Mouse (Mus musculus): ENCODE results near the gene Nox1. TPM values are rescaled to one million over a fixed set of nuclear protein-coding genes. Genes with fewer than 3 reads are reported as not detected.

The Nox1 gene
- total RNA-seq (2012; rRNA removed), result 0.11 and 0.18 TPM in 2 replicates

- H3K4me1 ChIP-seq (ENCODE audit: control insufficient read depth in 2 of 2, insufficient read depth in 2 of 2, low read length in 2 of 2, poor library complexity in 1 of 2), result no peaks in the 10 kb centered on the region
- in situ Hi-C loops (cut with MboI; ENCODE audit: low sequenced_read_pairs in 2 of 2, unreplicated experiment in 2 of 2), result no loop called here
- no peak for DNase-seq (ENCODE audit: low read depth, low spot score)
- H3K9me3 ChIP-seq (ENCODE audit: control insufficient read depth, insufficient read depth, low read depth, low read length), result no peaks in the 10 kb centered on the region
- no peak within 1 kb of the TSS for H3K9ac ChIP-seq (ENCODE audit: insufficient read depth, low read depth, low read length, poor library complexity, severe bottlenecking)
- TF ChIP-seq MAFK (IDR thresholded peaks at IDR 0.05; ENCODE audit: insufficient read depth, low read depth, low read length) (no peak), ZC3H11A (IDR thresholded peaks at IDR 0.05; ENCODE audit: borderline replicate concordance, low read depth, low read length) (no peak), CHD2 (IDR thresholded peaks at IDR 0.05; ENCODE audit: low read depth, low read length) (no peak), ZNF384 (IDR thresholded peaks at IDR 0.05; ENCODE audit: low read depth, low read length) (no peak), HCFC1 (IDR thresholded peaks at IDR 0.05; ENCODE audit: borderline replicate concordance, insufficient read depth, low read length) (no peak)
- H3K36me3 ChIP-seq (ENCODE audit: control insufficient read depth, insufficient read depth, low read length, poor library complexity, severe bottlenecking), result no peaks in the 10 kb centered on the region
- no peak within 1 kb of the TSS for H3K27ac ChIP-seq (ENCODE audit: insufficient read depth, low read depth, low read length, poor library complexity, severe bottlenecking)
- H3K4me3 ChIP-seq (ENCODE audit: insufficient read depth in 1 of 2, low read depth in 1 of 2, low read length in 2 of 2, poor library complexity in 1 of 2, severe bottlenecking in 1 of 2), result no peak within 1 kb of the TSS
Measured at GRCm38 (mm10) chrX:134221856-134222255, at the start of gene Nox1. Gene Nox1, minus strand, starts transcription at chrX:134221956.

DNA sequence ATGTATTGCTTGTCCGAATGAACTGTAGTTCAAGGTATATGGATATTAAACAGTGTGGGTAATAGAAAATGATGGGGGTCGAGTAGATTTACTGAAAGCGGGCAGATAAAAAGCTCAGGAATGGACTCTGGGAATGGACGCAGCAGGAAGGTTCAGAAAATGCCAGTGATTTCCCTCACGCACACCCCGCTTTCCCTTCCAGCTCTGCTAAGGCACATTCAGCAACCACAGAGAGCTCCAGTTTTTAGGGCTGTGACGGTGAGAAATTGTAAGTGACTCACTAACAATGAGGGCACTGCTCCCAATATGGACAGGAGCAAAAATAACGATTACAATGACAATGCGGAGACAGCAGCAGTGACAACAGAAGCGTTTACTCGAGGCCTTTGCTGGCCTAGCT, 40.4 kb upstream of the Nox1 start:
- TF ChIP-seq ZC3H11A (IDR thresholded peaks at IDR 0.05; ENCODE audit: borderline replicate concordance, low read depth, low read length), result no peak
- TF ChIP-seq MAFK (IDR thresholded peaks at IDR 0.05; ENCODE audit: insufficient read depth, low read depth, low read length), result no peak
- TF ChIP-seq CHD2 (IDR thresholded peaks at IDR 0.05; ENCODE audit: low read depth, low read length), result no peak
- no peak for TF ChIP-seq HCFC1 (IDR thresholded peaks at IDR 0.05; ENCODE audit: borderline replicate concordance, insufficient read depth, low read length)
- no peak for TF ChIP-seq ZNF384 (IDR thresholded peaks at IDR 0.05; ENCODE audit: low read depth, low read length)
- H3K4me3 ChIP-seq (ENCODE audit: insufficient read depth in 1 of 2, low read depth in 1 of 2, low read length in 2 of 2, poor library complexity in 1 of 2, severe bottlenecking in 1 of 2), result no peak overlapping the region
- H3K27ac ChIP-seq (ENCODE audit: insufficient read depth, low read depth, low read length, poor library complexity, severe bottlenecking), result no peak overlapping the region
- H3K9me3 ChIP-seq (ENCODE audit: control insufficient read depth, insufficient read depth, low read depth, low read length), result no peaks in the 10 kb centered on the region
- H3K36me3 ChIP-seq (ENCODE audit: control insufficient read depth, insufficient read depth, low read length, poor library complexity, severe bottlenecking), result no peaks in the 10 kb centered on the region
- H3K4me1 ChIP-seq (ENCODE audit: control insufficient read depth in 2 of 2, insufficient read depth in 2 of 2, low read length in 2 of 2, poor library complexity in 1 of 2), result no peaks in the 10 kb centered on the region
- no peak overlapping the region for H3K9ac ChIP-seq (ENCODE audit: insufficient read depth, low read depth, low read length, poor library complexity, severe bottlenecking)
- DNase-seq (ENCODE audit: low read depth, low spot score), result no peak
- in situ Hi-C loops (cut with MboI; ENCODE audit: low sequenced_read_pairs in 2 of 2, unreplicated experiment in 2 of 2), result no loop called here

DNA sequence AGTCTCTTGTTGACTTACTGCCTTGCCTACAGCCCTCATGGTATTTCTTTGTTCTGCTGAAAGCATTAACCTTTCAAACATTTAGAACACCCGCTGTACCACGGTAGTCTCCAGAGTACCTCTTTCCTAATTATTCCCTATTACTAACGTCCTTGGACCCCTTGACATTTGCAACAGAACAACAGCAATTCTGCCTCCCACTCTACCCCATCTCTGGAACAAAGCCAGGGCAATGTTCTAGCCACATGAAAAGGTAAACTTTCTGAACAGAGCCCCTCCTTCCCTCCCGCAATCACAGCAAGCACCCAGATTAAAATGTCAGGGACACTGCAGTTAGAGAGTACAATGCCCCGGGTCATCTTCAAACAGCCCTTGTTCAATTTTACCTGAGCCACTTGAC, 39.4 kb upstream of the Nox1 start:
- in situ Hi-C loops (cut with MboI; ENCODE audit: low sequenced_read_pairs in 2 of 2, unreplicated experiment in 2 of 2), result no loop called here
- no peaks in the 10 kb centered on the region for H3K36me3 ChIP-seq (ENCODE audit: control insufficient read depth, insufficient read depth, low read length, poor library complexity, severe bottlenecking)
- H3K4me1 ChIP-seq (ENCODE audit: control insufficient read depth in 2 of 2, insufficient read depth in 2 of 2, low read length in 2 of 2, poor library complexity in 1 of 2), result no peaks in the 10 kb centered on the region
- no peak overlapping the region for H3K4me3 ChIP-seq (ENCODE audit: insufficient read depth in 1 of 2, low read depth in 1 of 2, low read length in 2 of 2, poor library complexity in 1 of 2, severe bottlenecking in 1 of 2)
- TF ChIP-seq HCFC1 (IDR thresholded peaks at IDR 0.05; ENCODE audit: borderline replicate concordance, insufficient read depth, low read length) (no peak), ZNF384 (IDR thresholded peaks at IDR 0.05; ENCODE audit: low read depth, low read length) (no peak), ZC3H11A (IDR thresholded peaks at IDR 0.05; ENCODE audit: borderline replicate concordance, low read depth, low read length) (no peak), CHD2 (IDR thresholded peaks at IDR 0.05; ENCODE audit: low read depth, low read length) (no peak), MAFK (IDR thresholded peaks at IDR 0.05; ENCODE audit: insufficient read depth, low read depth, low read length) (no peak)
- H3K9ac ChIP-seq (ENCODE audit: insufficient read depth, low read depth, low read length, poor library complexity, severe bottlenecking), result no peak overlapping the region
- no peak for DNase-seq (ENCODE audit: low read depth, low spot score)
- no peak overlapping the region for H3K27ac ChIP-seq (ENCODE audit: insufficient read depth, low read depth, low read length, poor library complexity, severe bottlenecking)
- H3K9me3 ChIP-seq (ENCODE audit: control insufficient read depth, insufficient read depth, low read depth, low read length), result no peaks in the 10 kb centered on the region

GRCm38 (mm10) chrX:134248202-134248601, 26.4 kb upstream of the Nox1 start:
- TF ChIP-seq ZC3H11A (IDR thresholded peaks at IDR 0.05; ENCODE audit: borderline replicate concordance, low read depth, low read length), result no peak
- no peak for TF ChIP-seq CHD2 (IDR thresholded peaks at IDR 0.05; ENCODE audit: low read depth, low read length)
- no peak for TF ChIP-seq MAFK (IDR thresholded peaks at IDR 0.05; ENCODE audit: insufficient read depth, low read depth, low read length)
- no peak for TF ChIP-seq ZNF384 (IDR thresholded peaks at IDR 0.05; ENCODE audit: low read depth, low read length)
- TF ChIP-seq HCFC1 (IDR thresholded peaks at IDR 0.05; ENCODE audit: borderline replicate concordance, insufficient read depth, low read length), result no peak
- in situ Hi-C loops (cut with MboI; ENCODE audit: low sequenced_read_pairs in 2 of 2, unreplicated experiment in 2 of 2), result no loop called here
- no peak for DNase-seq (ENCODE audit: low read depth, low spot score)
- Histone ChIP-seq H3K27ac (ENCODE audit: insufficient read depth, low read depth, low read length, poor library complexity, severe bottlenecking) (no peak overlapping the region), H3K9me3 (ENCODE audit: control insufficient read depth, insufficient read depth, low read depth, low read length) (no peaks in the 10 kb centered on the region), H3K9ac (ENCODE audit: insufficient read depth, low read depth, low read length, poor library complexity, severe bottlenecking) (no peak overlapping the region), H3K4me1 (ENCODE audit: control insufficient read depth in 2 of 2, insufficient read depth in 2 of 2, low read length in 2 of 2, poor library complexity in 1 of 2) (no peaks in the 10 kb centered on the region), H3K4me3 (ENCODE audit: insufficient read depth in 1 of 2, low read depth in 1 of 2, low read length in 2 of 2, poor library complexity in 1 of 2, severe bottlenecking in 1 of 2) (no peak overlapping the region), H3K36me3 (ENCODE audit: control insufficient read depth, insufficient read depth, low read length, poor library complexity, severe bottlenecking) (no peaks in the 10 kb centered on the region)

GRCm38 (mm10) chrX:134245946-134246345, 24.2 kb upstream of the Nox1 start:
- H3K9ac ChIP-seq (ENCODE audit: insufficient read depth, low read depth, low read length, poor library complexity, severe bottlenecking), result no peak overlapping the region
- no peak for DNase-seq (ENCODE audit: low read depth, low spot score)

More at GRCm38 (mm10) chrX:134245946-134246345, 24.2 kb upstream of the Nox1 start:
- in situ Hi-C loops (cut with MboI; ENCODE audit: low sequenced_read_pairs in 2 of 2, unreplicated experiment in 2 of 2), result no loop called here
- no peak overlapping the region for H3K27ac ChIP-seq (ENCODE audit: insufficient read depth, low read depth, low read length, poor library complexity, severe bottlenecking)
- H3K36me3 ChIP-seq (ENCODE audit: control insufficient read depth, insufficient read depth, low read length, poor library complexity, severe bottlenecking), result no peaks in the 10 kb centered on the region
- TF ChIP-seq MAFK (IDR thresholded peaks at IDR 0.05; ENCODE audit: insufficient read depth, low read depth, low read length) (no peak), ZNF384 (IDR thresholded peaks at IDR 0.05; ENCODE audit: low read depth, low read length) (no peak), HCFC1 (IDR thresholded peaks at IDR 0.05; ENCODE audit: borderline replicate concordance, insufficient read depth, low read length) (no peak), ZC3H11A (IDR thresholded peaks at IDR 0.05; ENCODE audit: borderline replicate concordance, low read depth, low read length) (no peak), CHD2 (IDR thresholded peaks at IDR 0.05; ENCODE audit: low read depth, low read length) (no peak)
- no peaks in the 10 kb centered on the region for H3K4me1 ChIP-seq (ENCODE audit: control insufficient read depth in 2 of 2, insufficient read depth in 2 of 2, low read length in 2 of 2, poor library complexity in 1 of 2)
- H3K4me3 ChIP-seq (ENCODE audit: insufficient read depth in 1 of 2, low read depth in 1 of 2, low read length in 2 of 2, poor library complexity in 1 of 2, severe bottlenecking in 1 of 2), result no peak overlapping the region
- no peaks in the 10 kb centered on the region for H3K9me3 ChIP-seq (ENCODE audit: control insufficient read depth, insufficient read depth, low read depth, low read length)
